Mouse (Mus musculus) splenic B cell, adult 2 months (primary cell): ENCODE data around the gene Pbx2.

Experiments used
- DNase-seq: peaks from one replicate; pipeline ENCODE4 v3.0.0-alpha.2; 2011; ENCODE audit warnings: low read depth, low spot score
- H3K27me3 ChIP-seq: 2 replicates; pipeline ENCODE4 v1.6.1; 2012; ENCODE audit warnings: mild to moderate bottlenecking, low read length, moderate library complexity, mixed read lengths; ENCODE audit not compliant: control insufficient read depth, poor library complexity, insufficient read depth, severe bottlenecking
- H3K36me3 ChIP-seq: 2 replicates; pipeline ENCODE4 v1.6.1; 2012; ENCODE audit warnings: mild to moderate bottlenecking, low read length, moderate library complexity, mixed read lengths; ENCODE audit not compliant: control insufficient read depth, poor library complexity, insufficient read depth, severe bottlenecking

Pbx2 gene

GRCm38 (mm10) chr17:34587423-34587811, 3.6 kb upstream of the Pbx2 start:
- Histone ChIP-seq H3K36me3 (peaks cover 2% of the 10 kb centered on the region; the same call in 1 of the 2 replicates), H3K27me3 (0 out of 2 replicates have a peak, but pooled peaks cover 2% of the 10 kb centered on the region)
- DNase-seq, result peak; percentile 96

DNA sequence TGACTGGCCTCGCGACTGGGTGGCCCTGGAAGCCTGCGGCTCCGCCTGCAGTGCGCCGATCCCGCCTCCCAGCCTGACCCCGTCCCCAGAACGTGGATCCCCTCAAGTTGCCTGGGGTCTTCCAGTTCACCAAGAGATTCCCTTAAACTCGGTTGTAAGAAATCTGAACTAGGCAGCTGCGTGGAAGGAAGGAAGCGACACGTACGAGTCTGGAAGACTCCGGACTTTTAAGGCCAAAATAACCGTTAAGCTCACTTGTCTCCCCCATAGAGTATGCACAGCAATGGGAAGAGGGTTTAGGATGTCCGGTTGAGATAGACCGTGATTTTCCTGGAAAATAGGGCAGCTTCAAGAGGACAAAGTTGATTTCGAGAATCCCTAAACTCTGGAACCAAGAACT, 3.3 kb upstream of the Pbx2 start:
- Histone ChIP-seq H3K36me3 (peaks cover 2% of the 10 kb centered on the region; the same call in 1 of the 2 replicates), H3K27me3 (0 out of 2 replicates have a peak, but pooled peaks cover 2% of the 10 kb centered on the region)
- DNase-seq, result no peak

DNA sequence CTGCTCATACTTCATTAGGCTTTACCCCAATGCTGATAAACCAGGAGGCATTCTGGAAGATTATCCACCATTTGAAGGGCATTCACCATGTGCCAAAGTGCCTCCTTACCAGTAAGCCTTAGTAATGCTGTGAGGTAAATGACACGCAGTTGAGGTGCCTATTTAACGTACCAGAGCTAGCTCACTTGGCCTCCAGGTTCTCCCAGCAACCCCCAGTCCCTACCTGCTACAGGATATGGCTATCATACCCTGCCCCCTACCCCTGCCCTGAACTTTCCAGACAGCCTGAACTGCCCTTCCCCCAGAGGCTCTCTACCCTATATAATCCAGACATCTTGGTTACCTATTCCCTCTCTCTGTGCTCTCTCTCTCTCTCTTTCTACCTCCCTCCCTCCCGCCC, 2.3 kb upstream of the Pbx2 start:
- peaks cover 2% of the 10 kb centered on the region; the same call in 1 of the 2 replicates for H3K36me3 ChIP-seq
- H3K27me3 ChIP-seq, result 0 out of 2 replicates have a peak, but pooled peaks cover 2% of the 10 kb centered on the region
- DNase-seq, result no peak

GRCm38 (mm10) chr17:34589206-34589605, 1.9 kb upstream of the Pbx2 start:
- no peak for DNase-seq
- 0 out of 2 replicates have a peak, but pooled peaks cover 2% of the 10 kb centered on the region for H3K27me3 ChIP-seq
- peaks cover 2% of the 10 kb centered on the region; the same call in 1 of the 2 replicates for H3K36me3 ChIP-seq

DNA sequence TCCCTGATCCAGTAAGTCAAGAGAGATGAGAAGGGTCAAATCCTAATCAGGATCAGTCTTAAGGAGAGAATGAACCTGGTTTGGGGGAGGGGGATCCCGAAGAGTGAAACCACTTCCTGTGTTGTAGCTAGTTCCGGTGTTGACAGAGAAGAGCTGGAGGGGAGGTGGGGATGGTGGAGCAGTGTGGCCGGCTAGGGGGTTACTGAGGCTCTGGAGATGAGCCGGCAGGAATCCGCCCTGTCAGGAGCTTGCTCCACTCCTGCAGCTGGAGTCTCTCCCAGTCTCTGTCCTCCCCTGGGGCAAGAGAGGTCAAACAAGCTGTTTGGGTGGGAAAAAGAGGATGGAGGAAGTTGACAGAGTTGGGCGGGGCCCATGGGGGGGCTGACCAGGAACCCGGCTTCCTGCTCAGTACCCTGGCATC, 1.4 kb upstream of the Pbx2 start, which contains the start of gene Gpsm3:
Gene Gpsm3, plus strand, starts transcription at position 126 of the 421 bp plus-strand sequence.
- H3K36me3 ChIP-seq, result peaks cover 4% of the 10 kb centered on the region
- H3K27me3 ChIP-seq, result 0 out of 2 replicates have a peak, but pooled peaks cover 2% of the 10 kb centered on the region
- peak; percentile 58 for DNase-seq

DNA sequence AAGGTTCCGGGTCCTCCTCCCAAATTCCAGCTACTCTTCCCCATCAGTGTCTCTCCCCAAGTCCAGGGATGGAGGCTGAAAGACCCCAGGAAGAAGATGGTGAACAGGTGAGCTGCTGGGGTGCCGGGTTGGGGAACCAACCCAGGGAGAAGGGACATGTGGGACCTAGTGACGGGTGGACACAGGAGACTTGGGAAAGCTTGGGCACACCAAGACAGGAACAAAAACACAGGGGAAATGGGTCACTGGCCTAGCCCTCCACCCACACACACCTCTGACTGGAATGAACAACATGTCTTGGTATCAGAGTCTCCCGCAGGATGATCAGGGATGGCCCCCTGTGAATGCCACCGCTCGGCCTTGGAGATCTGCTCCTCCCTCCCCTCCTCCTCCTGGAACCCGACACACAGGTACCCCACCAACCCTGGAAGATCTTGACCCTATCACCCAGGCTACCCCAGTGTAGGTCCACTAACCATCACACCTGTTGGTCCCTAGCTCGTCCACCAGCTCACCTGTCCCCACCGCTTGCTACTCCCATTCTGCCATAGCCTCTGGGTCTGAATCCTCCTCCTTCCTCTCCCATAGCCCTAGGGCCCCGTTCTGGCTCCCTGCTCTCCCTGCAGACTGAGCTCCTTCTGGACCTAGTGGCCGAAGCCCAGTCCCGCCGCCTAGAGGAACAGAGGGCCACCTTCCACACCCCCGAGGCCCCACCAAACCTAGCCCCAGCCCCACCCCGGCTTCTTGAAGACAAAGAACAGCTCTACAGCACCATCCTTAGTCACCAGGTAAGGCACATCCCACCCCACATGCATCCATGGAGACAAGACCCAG, 695 bp upstream of the Pbx2 start:
- Histone ChIP-seq H3K27me3 (0 out of 2 replicates have a peak, but pooled peaks cover 2% of the 10 kb centered on the region), H3K36me3 (peaks cover 5% of the 10 kb centered on the region)
- no peak for DNase-seq

DNA sequence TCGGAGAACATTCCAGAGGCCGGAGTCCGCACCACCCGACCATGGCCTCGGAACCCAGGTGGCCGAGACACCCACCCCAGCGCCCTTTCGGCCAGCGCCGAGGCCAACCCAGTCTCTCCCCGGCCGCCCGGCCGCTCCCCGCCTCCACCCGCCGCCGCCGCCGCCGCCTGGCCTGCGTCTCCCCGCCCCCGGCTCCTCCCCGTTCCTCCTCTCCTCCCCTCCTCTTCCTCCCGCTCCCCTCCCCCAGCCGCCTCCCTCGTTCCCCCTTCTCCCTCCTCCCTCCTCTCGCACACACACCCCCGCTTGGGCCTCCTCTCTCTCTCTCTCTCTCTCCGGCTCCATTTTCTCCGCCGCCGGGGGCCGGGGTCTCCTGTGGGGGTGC, 919 bp downstream of the Pbx2 start:
- 0 out of 2 replicates have a peak, but pooled peaks cover 2% of the 10 kb centered on the region for H3K27me3 ChIP-seq
- peak; percentile 85 for DNase-seq
- H3K36me3 ChIP-seq, result peaks cover 8% of the 10 kb centered on the region

GRCm38 (mm10) chr17:34592581-34593549, 1.8 kb downstream of the Pbx2 start:
- H3K27me3 ChIP-seq, result 0 out of 2 replicates have a peak, but pooled peaks cover 2% of the 10 kb centered on the region
- H3K36me3 ChIP-seq, result peaks cover 8% of the 10 kb centered on the region
- DNase-seq, result no peak

GRCm38 (mm10) chr17:34593752-34594525, 2.9 kb downstream of the Pbx2 start:
- Histone ChIP-seq H3K36me3 (peaks cover 8% of the 10 kb centered on the region), H3K27me3 (0 out of 2 replicates have a peak, but pooled peaks cover 2% of the 10 kb centered on the region)
- DNase-seq, result no peak

DNA sequence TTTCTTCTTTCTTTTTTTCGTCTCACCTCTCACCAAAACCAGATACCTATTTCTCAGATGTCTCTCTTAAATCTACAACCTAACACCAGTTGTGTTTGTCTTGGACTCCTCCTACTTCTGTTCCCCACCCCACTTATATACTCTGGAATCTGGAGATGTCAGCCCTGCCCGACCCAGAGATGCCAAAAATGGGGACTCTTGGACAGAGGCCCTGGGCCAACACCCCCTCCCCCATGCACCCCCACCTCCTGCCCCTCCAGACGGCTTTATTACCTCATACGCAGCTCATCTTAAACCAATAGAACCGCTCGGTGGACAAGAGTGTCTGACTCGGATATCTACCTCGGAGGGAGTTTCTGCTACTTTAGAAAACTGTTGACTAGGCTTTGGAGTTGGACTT, 5.0 kb downstream of the Pbx2 start:
- Histone ChIP-seq H3K36me3 (peaks cover 13% of the 10 kb centered on the region), H3K27me3 (0 out of 2 replicates have a peak, but pooled peaks cover 2% of the 10 kb centered on the region)
- DNase-seq, result no peak

DNA sequence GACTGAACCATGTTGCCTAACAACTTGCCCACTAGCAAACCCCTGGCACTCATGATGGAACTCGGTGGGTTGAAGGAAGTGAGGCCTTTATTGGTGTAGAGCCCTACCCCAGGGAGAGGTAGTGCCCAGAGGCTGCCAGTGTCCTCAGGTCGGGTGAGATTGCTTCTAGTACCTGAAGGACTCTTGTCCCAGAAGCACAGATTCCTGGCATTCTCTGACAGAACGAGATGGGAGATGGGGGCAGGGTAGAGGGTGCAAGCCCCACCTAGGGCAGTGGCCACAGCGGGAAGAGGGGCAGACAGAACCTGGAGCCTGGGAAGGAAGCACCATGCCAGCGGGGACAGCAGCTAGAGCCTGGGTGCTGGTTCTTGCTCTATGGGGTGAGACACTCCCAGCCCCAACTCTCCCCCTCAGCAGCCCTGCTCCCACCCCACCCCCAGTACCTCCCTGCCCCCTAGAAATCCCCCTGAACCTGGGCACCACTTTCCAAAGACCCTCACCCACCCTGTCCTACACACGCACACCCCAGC, 6.6 kb downstream of the Pbx2 start, which contains the start of gene Ager:
Gene Ager, plus strand, starts transcription at position 297 of the 530 bp plus-strand sequence.
- Histone ChIP-seq H3K27me3 (no peaks in the 10 kb centered on the region), H3K36me3 (peaks cover 13% of the 10 kb centered on the region; the same call in 1 of the 2 replicates)
- no peak for DNase-seq

DNA sequence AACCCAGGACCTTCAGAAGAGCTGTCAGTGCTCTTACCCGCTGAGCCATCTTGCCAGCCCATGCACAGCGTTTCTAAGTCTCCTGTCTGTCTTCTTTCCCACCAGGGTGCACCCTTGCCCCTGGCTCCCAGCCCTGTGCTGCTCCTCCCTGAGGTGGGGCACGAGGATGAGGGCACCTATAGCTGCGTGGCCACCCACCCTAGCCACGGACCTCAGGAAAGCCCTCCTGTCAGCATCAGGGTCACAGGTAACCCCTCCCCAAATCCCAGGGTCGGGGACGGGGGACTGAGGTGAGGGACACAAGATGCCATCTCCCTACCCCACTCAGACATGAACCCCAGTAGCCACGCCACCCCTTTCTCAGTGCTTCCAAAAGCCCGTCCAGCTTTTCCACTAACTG, 8.8 kb downstream of the Pbx2 start:
- DNase-seq, result no peak
- H3K36me3 ChIP-seq, result peaks cover 9% of the 10 kb centered on the region; the same call in 1 of the 2 replicates
- H3K27me3 ChIP-seq, result no peaks in the 10 kb centered on the region

DNA sequence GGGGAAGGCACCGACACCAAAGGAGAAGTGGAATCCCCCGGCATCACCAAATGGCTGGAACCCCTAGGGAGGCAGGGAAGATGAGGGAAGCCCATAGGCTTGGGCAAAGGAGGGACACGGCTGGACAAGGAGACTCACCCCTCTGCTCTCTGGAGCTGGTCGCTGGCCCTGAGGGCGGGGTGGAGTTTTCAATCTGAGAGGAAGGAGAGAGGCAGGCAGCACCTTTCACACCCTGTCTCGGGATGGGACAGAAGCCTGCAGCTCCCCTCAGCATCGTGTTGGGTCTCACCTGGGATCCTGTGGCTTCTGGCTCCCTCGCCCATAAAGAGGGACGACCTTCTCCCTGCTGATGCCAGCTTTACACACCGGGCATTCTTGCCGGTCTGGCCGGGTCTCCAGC, 10.7 kb downstream of the Pbx2 start:
- peaks cover 6% of the 10 kb centered on the region; the same call in 1 of the 2 replicates for H3K36me3 ChIP-seq
- DNase-seq, result no peak
- no peaks in the 10 kb centered on the region for H3K27me3 ChIP-seq
